Mouse (Mus musculus) liver, embryonic 11.5 days (tissue): ENCODE measurements around the gene Frzb. TPM values are rescaled to one million over a fixed set of nuclear protein-coding genes. Genes with fewer than 3 reads are reported as not detected.

ENCODE experiments used
- ATAC-seq: fragments of 200-750 bp; cut with Nextera tagmentation; replicated peaks from 2 replicates; pipeline ENCODE4 v1.8.0; 2017; ENCODE audit warnings: moderate number of reproducible peaks, mild to moderate bottlenecking, moderate TSS enrichment, moderate library complexity; ENCODE audit not compliant: low FRiP score
- DNase-seq: peaks from one replicate; pipeline ENCODE4 v3.0.0-alpha.2; 2017; ENCODE audit warnings: low spot score
- H3K27ac ChIP-seq: fragments of 300-500 bp; sonication (generic); 2 replicates; pipeline ENCODE4 v1.5.1; 2014; ENCODE audit warnings: mild to moderate bottlenecking, low read depth, low read length, control low read depth
- H3K27me3 ChIP-seq: fragments of 300-500 bp; sonication (generic); replicated peaks from 2 replicates; pipeline ENCODE4 v1.6.1; 2014; ENCODE audit warnings: low read length, mixed read lengths; ENCODE audit not compliant: control insufficient read depth, insufficient read depth
- H3K36me3 ChIP-seq: fragments of 300-500 bp; sonication (generic); 2 replicates; pipeline ENCODE4 v1.6.1; 2014; ENCODE audit warnings: mild to moderate bottlenecking, low read length, moderate library complexity, mixed read lengths; ENCODE audit not compliant: control insufficient read depth, insufficient read depth
- H3K4me1 ChIP-seq: fragments of 300-500 bp; sonication (generic); replicated peaks from 2 replicates; pipeline ENCODE4 v1.6.1; 2014; ENCODE audit warnings: low read length, mixed read lengths; ENCODE audit not compliant: control insufficient read depth, insufficient read depth
- H3K4me2 ChIP-seq: fragments of 300-500 bp; sonication (generic); 2 replicates; pipeline ENCODE4 v1.6.1; 2014; ENCODE audit warnings: mild to moderate bottlenecking, control low read depth, moderate library complexity
- H3K4me3 ChIP-seq: fragments of 300-500 bp; sonication (generic); 2 replicates; pipeline ENCODE4 v1.5.1; 2014; ENCODE audit warnings: low read depth, low read length, control low read depth
- H3K9ac ChIP-seq: fragments of 300-500 bp; sonication (generic); 2 replicates; pipeline ENCODE4 v1.6.1; 2014; ENCODE audit warnings: low read depth, low read length, control low read depth
- H3K9me3 ChIP-seq: fragments of 300-500 bp; sonication (generic); 2 replicates; pipeline ENCODE4 v1.6.1; 2016; ENCODE audit warnings: low read length, inconsistent platforms, mixed read lengths; ENCODE audit not compliant: control insufficient read depth
- WGBS: fragments of 180-500 bp; shearing (Covaris S2); extraction: QIAGEN DNeasy Blood & Tissue Kit; methylation state at CpG from one replicate; pipeline ENCODE4 v1.1.7; 2014; 5-methylcytosine and 5-hydroxymethylcytosine counted together
- polyA plus RNA-seq: library from polyadenylated mRNA; unstranded; fragments of >200 nt; fragmentation: Nextera tagmentation; extraction: Ambion mirVana; gene quantifications from 2 replicates; pipeline ENCODE4 v1.2.1, GENCODE M21; 2014

Frzb gene
- polyA plus RNA-seq, 1 experiment from 2014 or later = 1.8 TPM

- ATAC-seq (no peak), DNase-seq (peak; percentile 19)
- H3K27me3 ChIP-seq = no peaks in the 10 kb centered on the region
- H3K27ac ChIP-seq = no peak overlapping the region
- WGBS = 80% methylated on average over 18 of the region's 18 CpGs
- no peaks in the 10 kb centered on the region for H3K4me1 ChIP-seq
- H3K9ac ChIP-seq = no peak overlapping the region
- no peaks in the 10 kb centered on the region for H3K36me3 ChIP-seq
- no peaks in the 10 kb centered on the region for H3K9me3 ChIP-seq
- H3K4me2 ChIP-seq = no peak overlapping the region
- no peak overlapping the region for H3K4me3 ChIP-seq
Observed at GRCm38 (mm10) chr2:80413124-80413523, 34.3 kb downstream of the Frzb start.

GRCm38 (mm10) chr2:80409893-80410574 lies 37.4 kb downstream of the Frzb start:
- no peak overlapping the region for H3K27ac ChIP-seq
- no peaks in the 10 kb centered on the region for H3K9me3 ChIP-seq
- no peak overlapping the region for H3K4me3 ChIP-seq
- H3K4me1 ChIP-seq = no peaks in the 10 kb centered on the region
- no peaks in the 10 kb centered on the region for H3K36me3 ChIP-seq
- DNase-seq (peak; percentile 8), ATAC-seq (no peak)
- no peaks in the 10 kb centered on the region for H3K27me3 ChIP-seq
- H3K4me2 ChIP-seq = no peak overlapping the region
- H3K9ac ChIP-seq = no peak overlapping the region
- 77% methylated on average over 12 of the region's 12 CpGs for WGBS

GRCm38 (mm10) chr2:80404770-80405169 lies 42.7 kb downstream of the Frzb start:
- Histone ChIP-seq H3K27ac (no peak overlapping the region), H3K4me3 (no peak overlapping the region), H3K9me3 (no peaks in the 10 kb centered on the region), H3K9ac (no peak overlapping the region), H3K36me3 (no peaks in the 10 kb centered on the region), H3K4me2 (no peak overlapping the region), H3K27me3 (no peaks in the 10 kb centered on the region), H3K4me1 (no peaks in the 10 kb centered on the region)
- WGBS = 41% methylated on average over 5 of the region's 5 CpGs
- no peak for DNase-seq
- ATAC-seq = no peak

GRCm38 (mm10) chr2:80398595-80399099 lies 48.8 kb downstream of the Frzb start:
- H3K27me3 ChIP-seq = no peaks in the 10 kb centered on the region

GRCm38 (mm10) chr2:80396864-80397263 lies 50.6 kb downstream of the Frzb start:
- ATAC-seq = no peak
- no peaks in the 10 kb centered on the region for H3K4me1 ChIP-seq
- no peak for DNase-seq
- WGBS = 59% methylated on average over 3 of the region's 3 CpGs
- H3K27ac ChIP-seq = no peak overlapping the region
- no peak overlapping the region for H3K4me3 ChIP-seq
- no peaks in the 10 kb centered on the region for H3K36me3 ChIP-seq
- no peaks in the 10 kb centered on the region for H3K9me3 ChIP-seq
- no peak overlapping the region for H3K9ac ChIP-seq
- H3K27me3 ChIP-seq = no peaks in the 10 kb centered on the region
- no peak overlapping the region for H3K4me2 ChIP-seq

More at GRCm38 (mm10) chr2:80398595-80399099, 48.8 kb downstream of the Frzb start:
- Histone ChIP-seq H3K4me1 (no peaks in the 10 kb centered on the region), H3K27ac (no peak overlapping the region), H3K4me2 (no peak overlapping the region), H3K4me3 (no peak overlapping the region), H3K9ac (no peak overlapping the region), H3K36me3 (no peaks in the 10 kb centered on the region), H3K9me3 (no peaks in the 10 kb centered on the region)
- ATAC-seq (no peak), DNase-seq (no peak)
- WGBS = 40% methylated on average over 3 of the region's 3 CpGs

- Histone ChIP-seq H3K27ac (no peak overlapping the region), H3K4me2 (no peak overlapping the region), H3K9me3 (no peaks in the 10 kb centered on the region), H3K4me1 (no peaks in the 10 kb centered on the region), H3K27me3 (no peaks in the 10 kb centered on the region), H3K36me3 (no peaks in the 10 kb centered on the region), H3K9ac (no peak overlapping the region), H3K4me3 (no peak overlapping the region)
- ATAC-seq = no peak
- 56% methylated on average over 7 of the region's 7 CpGs for WGBS
- DNase-seq = no peak
Observed at GRCm38 (mm10) chr2:80396057-80396456, 51.4 kb downstream of the Frzb start.

- Histone ChIP-seq H3K9ac (no peak overlapping the region), H3K9me3 (no peaks in the 10 kb centered on the region), H3K27ac (no peak overlapping the region), H3K27me3 (no peaks in the 10 kb centered on the region), H3K36me3 (no peaks in the 10 kb centered on the region), H3K4me3 (no peak overlapping the region), H3K4me2 (no peak overlapping the region), H3K4me1 (no peaks in the 10 kb centered on the region)
- DNase-seq = no peak
- no peak for ATAC-seq
- 85% methylated on average over 3 of the region's 3 CpGs for WGBS
Observed at GRCm38 (mm10) chr2:80388341-80388740, 59.1 kb downstream of the Frzb start.

- DNase-seq (no peak), ATAC-seq (no peak)
- Histone ChIP-seq H3K9me3 (no peaks in the 10 kb centered on the region), H3K36me3 (no peaks in the 10 kb centered on the region), H3K27me3 (no peaks in the 10 kb centered on the region), H3K27ac (no peak overlapping the region), H3K4me1 (no peaks in the 10 kb centered on the region), H3K9ac (no peak overlapping the region), H3K4me3 (no peak overlapping the region), H3K4me2 (no peak overlapping the region)
- 82% methylated on average over 9 of the region's 9 CpGs for WGBS
Observed at GRCm38 (mm10) chr2:80387668-80388067, 59.8 kb downstream of the Frzb start.

GRCm38 (mm10) chr2:80386255-80386654 lies 61.2 kb downstream of the Frzb start:
- no peaks in the 10 kb centered on the region for H3K9me3 ChIP-seq
- no peak overlapping the region for H3K27ac ChIP-seq
- no peaks in the 10 kb centered on the region for H3K27me3 ChIP-seq
- DNase-seq (no peak), ATAC-seq (no peak)
- no peak overlapping the region for H3K9ac ChIP-seq
- no peak overlapping the region for H3K4me2 ChIP-seq
- WGBS = 85% methylated on average over 2 of the region's 2 CpGs
- no peak overlapping the region for H3K4me3 ChIP-seq
- no peaks in the 10 kb centered on the region for H3K36me3 ChIP-seq
- no peaks in the 10 kb centered on the region for H3K4me1 ChIP-seq
